Mouse (Mus musculus): ENCODE data around the gene Mecom.

The Mecom gene

DNA sequence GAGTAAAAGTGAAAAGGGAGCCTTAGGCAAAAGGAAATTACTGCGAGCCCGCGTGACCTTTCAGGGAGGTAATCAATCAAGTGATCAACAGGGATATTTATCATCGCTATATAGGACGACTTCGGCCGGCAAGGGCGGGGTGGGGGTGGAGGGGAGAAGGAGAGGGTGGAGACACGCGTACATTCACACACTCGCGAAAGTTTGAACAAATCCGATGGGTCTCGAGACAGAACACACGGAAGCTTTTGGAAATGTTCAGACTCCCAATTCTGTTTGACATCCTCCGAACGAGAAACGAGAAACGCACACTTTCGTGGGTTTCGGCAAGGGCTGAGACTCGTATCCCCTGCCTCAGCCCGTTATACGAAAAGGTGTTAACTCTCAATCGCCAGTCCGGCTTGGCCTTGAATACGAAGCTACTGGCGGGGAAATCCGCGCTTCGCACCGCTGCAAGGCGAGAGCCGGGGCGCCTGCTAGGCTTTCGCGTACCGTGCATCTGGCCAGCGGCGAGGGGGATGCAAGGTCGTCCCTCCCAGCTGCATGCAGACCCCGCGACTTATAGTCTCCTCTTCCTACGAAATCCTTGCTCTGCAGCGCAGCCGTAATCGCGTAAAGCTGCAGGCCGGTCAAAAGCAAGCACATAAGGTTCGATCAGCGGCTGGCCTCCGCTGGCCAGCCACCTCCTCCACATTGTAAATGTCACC, 33.6 kb downstream of the Mecom start:
- peak; percentile 59 for DNase-seq (ENCODE audit: low spot score)

DNA sequence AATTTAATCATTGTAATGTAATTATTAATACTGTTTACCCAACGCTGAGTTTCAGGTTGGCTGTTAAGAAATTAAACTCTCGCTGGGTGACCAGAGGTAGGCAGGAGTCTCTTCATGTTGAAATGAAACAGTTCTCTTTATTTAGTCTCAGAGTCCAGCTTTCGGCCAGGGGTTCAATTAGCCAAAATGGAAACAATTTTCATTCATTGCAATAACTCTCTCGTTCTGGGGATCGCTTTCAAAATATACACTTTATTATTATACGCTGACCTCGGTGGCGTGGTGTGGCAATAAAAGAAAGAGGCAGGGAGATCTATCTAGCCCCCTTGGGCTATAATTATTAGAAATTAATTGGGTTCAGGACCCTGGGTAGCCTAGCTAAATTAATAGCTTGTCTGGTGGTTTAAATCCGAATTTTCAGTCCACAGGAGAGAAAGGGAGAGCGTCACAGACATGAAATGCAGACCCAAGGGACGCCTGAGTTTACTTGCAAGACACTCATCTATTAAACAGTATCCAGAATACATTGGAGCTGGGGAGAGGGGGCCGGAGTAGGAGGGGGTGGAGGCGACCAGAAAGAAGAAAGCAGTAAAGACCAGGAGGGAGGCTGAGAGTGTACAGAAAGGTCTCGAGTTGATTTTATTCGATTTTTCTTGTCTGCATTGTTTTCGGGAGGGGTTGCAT, 34.4 kb downstream of the Mecom start:
- DNase-seq (ENCODE audit: low spot score), result peak; percentile 19

DNA sequence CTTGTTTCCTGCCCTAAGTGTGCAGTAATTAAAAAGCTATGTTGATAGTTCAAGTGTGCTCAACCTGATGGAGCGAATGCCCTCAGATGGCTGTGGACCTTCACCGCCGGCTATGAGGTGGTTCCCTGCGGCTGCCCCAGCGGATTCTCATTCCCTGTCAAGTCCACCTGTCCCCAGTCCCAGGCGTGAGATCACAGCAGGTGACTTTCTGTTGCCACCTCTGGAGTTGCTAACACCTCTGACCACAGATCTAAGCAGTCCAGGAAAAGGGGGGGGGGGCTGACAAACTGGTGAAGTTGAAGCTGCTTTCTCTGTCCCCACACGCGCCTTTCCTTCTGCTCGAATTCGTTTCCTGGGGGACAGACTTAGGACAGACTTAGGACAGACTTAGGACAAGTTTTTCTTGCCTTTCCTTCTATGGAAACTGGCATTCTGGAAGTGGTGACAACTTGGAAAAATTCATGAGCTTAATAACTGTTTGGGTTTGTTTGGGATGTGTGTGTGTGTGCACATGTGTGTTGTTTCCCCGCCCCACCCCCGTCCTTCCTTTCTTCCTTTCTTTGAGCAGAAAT, 35.3 kb downstream of the Mecom start:
- peak; percentile 2 for DNase-seq (ENCODE audit: low spot score)

DNA sequence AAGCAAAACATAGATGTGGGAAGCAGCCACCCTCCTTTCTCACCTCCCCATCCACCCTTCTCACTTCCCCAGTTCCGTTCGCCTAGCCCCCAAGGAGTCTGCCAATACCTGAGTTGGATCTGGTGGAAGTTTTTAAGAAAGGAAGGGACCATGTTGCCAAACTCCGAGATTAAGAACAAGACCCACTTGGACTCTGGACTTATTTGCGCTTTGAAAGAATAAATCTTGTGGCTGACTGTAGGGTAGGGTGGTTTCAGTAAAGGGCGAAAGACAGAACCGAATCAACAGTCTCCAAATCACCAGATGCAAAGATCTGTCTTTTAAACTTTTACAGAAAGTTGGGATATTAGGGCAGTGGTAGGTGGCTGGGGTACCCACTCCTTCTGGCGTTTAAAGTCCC, 36.0 kb downstream of the Mecom start:
- DNase-seq (ENCODE audit: low spot score), result no peak

DNA sequence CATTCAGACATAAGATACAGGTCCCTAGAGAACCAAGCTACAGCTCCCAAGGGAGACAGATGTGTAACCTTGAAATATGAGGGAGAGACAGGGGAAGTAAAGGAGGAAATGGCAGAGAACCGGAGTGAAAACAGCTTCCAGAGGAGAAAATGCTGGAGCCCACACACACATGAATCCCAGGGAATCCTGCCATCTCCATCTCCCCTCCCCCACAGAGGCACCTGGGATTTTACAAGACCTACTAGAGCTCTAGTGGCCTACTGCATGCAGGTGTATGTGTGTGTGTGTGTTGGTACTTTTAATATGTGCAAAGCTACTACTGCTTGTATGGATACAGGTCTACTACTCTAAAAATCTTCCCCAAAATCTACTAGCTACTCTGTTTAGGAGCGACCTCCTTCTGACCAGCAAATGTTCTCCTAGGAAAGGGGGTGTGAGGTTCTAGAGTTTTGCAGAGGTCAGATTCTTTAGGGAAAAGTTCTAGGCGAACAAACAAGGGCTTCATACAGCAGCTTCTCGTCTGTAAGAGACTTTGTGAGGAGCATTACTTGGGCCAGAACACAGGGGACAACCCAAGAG, 36.7 kb downstream of the Mecom start:
- DNase-seq (ENCODE audit: low spot score), result no peak

DNA sequence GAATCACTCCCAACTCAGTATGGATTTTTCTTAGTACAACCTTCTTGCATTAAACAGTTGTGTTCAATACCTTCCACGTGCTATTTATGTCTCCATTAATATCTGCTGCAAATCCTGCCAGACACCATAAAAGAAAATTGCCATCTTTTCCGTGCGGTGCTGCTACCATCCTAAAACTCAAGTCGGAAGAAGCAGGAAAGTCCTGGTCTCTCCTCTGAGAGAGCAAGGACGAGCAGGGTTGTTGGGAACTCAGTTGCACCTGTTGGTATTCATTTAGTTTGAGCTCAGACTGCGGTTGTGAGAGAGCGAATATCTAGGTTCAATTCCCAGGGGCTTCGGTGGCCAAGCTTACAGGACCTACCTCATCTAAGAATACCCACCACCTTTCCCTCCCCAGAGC, 37.2 kb downstream of the Mecom start:
- no peak for DNase-seq (ENCODE audit: low spot score)

DNA sequence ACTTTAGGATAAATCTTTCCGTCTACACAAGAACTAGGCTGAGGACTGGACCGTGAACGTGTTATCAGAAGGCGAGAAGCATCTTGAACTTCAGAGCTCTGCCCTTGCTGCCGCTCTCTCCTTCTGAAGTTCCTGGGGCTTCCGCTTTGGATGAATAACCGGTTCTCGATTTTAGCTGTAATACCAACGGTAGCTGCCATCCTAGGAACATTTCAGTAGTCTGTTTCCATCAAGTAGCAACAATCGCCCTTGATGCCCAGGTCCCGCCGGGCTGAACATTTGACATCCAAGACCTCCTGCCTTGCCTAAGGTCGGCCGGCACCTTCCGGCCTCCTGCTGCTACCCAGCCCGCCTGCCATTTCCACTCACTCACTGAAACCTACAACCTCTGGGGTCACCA, 37.7 kb downstream of the Mecom start:
- peak; percentile 5 for DNase-seq (ENCODE audit: low spot score)

DNA sequence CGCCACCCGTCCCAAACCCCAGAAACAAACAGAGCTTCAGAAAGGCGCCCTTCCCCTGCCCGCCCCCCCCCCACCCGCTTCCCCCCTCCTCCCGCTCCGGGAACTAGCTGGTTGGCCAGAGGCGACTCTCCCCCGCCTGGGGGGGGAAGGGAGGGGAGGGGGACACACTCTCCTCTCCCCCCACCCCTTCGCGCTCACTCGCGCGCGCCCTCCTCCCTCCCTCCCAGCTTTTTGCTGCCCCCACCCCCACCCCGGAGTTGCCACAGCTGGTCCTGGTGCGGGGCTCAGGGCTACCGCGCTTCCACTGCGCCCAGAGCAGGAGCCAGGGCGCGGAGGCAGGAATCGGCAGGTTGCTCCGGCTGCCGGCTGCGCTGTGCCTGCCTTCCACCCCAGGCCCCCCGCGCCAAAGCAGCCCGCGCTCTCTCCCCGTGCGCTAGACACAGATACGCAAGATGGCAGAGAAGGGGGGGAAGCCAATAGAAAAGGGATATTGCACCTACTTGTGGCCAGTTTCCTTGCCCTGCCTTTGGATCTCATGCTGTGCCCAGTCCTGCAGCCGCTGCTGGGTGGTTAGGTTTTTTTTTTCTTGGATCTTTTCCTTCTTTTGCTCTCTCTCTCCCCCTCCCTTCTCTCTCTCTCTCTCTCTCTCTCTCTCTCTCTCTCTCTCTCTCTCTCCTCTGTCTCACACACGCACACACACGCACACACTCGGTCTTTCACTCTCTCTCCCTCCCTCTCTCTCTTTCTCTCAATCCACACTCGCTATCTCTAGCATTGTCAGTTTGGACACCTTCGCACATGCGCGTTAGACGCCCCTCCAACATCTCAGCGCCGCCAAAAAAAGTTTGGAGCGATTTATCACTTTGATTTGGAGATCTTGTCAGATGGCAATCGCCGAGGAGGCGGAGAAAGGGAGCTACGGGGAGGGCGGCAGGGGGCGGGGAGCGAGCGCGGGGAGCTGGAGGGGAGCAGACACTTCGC, 38.6 kb downstream of the Mecom start:
- DNase-seq (ENCODE audit: low spot score), result peak; percentile 70

DNA sequence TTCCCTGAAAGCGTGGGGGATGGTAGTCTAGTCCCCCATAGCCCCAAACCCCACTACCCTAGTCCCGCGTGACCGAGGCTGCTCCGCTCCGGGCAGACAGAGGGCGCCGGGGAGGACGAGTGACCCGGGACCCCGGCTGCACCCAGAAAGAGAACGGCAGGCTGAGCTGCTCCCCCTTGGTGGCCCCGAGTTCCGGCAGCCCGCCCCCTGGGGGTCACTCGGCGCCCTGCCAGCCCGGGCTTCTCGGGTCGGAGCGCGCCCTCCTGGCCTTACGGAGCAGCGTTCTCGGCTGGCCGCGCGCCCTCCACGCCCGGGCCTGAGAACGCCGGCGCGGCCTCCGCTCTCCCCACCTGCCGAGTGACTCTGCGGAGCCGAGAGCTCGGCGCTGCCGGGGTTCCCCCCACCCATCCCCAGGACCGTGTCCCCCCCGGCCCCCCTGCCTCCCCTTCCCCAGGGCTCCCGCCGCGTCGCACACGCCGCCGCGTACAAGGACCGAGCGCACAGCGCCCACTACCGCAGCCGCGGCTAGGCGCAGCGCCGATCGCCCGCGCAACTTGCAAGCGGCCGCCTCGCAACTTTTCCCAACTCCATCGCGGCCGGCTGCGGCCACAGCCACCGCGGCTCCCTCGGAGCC, 39.4 kb downstream of the Mecom start:
- DNase-seq (ENCODE audit: low spot score), result peak; percentile 79

DNA sequence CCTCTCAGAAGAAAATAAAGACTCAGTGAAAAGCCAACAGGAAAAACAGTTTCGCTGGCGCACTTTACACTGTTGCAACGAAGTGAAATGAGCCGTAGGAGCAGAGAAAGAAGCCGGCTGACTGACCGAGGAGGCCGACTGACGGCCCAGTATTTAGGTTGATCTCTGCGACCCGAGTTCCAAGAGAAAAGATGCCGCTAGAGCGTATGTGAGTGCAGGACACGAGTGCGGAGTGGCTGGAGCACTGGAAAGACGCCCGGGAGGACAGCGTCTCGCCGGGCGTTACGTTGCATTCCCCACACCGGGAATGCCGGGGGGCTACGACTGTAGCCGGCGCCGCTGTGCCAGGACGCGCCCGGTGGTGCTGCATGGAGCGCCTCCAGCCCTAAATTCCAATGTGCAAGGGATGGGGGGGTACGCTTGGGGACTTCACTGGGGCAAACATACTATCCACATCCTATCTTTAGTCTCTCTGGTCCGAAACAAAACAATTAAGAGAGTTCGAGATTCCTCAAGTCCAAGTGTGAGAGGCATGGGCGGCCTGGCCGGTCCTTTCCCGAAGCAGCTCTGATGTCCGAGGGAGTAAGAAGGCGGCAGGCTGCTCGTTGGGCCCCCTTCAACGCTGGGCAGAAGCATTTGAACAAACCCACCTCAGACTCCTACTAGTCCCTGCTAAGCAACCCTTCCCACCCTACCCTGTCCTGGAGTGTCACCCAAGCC, 40.1 kb downstream of the Mecom start:
- DNase-seq (ENCODE audit: low spot score), result no peak

DNA sequence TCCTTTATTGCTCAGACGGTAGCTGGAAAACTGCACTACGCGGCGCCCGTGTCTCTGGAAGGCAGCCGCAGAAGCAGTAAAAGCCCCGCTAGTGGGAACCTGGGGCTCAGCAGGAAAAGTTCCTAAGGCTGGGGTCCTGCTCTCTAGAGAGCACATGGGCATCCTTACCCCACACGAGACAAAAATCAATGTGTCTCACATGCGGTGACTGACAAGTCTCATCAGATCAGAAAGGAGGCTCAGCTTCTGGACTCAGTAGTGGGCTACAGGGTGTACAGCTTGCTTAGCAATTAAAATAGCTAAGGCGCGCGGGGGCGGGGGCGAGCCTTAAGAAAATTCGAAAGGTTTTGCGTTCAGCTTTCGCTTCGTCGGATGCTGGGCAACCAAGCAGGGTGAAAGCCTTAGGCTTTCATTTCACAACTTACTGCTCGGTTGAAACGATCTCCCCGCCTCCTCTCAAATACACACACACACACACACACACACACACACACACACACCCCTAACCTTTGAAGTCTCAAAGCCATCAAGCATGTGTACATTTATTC, 40.7 kb downstream of the Mecom start:
- DNase-seq (ENCODE audit: low spot score), result peak; percentile 28

DNA sequence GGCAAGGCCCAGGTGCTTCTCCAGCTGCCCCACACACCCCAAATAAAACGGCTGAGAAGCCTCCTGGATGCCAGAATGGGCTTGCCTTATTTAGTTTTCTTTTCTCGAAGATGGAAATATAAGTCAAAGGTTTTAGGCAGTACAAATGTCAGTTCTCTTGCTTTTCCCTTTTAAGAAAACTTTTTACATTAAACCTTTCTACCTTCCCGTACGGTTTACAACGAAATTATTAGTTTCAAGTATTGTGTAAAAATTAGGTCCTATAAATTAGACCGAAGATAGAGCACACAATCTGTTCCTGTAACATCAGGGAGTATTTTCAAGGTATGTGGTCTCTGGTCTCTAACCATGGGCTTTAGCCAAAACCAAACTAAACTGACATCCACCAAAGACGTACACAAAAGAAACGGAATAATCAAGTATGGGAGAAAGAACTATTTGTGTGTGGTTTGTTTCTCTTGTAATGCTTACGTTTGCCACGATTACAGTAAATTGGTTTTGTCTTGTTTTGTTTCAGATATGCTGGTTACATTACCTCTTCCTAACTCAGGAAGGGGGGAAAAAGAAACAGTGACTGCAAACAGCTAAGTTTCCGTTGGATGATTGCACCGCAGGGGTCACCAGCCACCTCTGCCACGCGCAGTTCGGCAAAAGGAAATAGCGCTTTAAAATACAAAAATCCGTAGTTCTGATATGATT, 41.3 kb downstream of the Mecom start:
- peak; percentile 10 for DNase-seq (ENCODE audit: low spot score)

DNA sequence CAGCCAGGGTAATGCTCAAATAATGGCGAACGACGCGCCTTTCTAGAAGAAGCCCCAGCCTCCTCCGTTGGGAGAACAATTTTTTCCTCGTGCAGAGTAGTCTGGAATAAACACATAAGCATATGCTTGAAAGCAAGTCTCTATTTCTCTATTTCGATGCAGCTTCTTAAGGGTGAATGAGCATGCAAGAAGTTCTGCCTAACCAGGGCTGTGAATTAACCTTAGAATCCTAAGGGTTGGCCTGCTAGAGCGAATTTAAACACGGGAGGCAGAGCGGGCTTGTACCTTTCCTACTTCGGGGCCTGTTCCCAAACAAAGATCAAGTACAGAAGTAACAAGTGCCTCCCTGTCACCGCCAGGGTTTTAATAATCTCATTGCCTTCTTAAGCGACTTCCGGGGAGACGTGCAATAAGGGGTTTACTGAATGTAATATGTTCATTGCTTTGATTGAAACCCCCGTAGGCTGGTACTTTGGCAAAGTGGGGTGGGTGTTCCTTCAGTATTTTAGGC, 42.0 kb downstream of the Mecom start:
- no peak for DNase-seq (ENCODE audit: low spot score)

DNA sequence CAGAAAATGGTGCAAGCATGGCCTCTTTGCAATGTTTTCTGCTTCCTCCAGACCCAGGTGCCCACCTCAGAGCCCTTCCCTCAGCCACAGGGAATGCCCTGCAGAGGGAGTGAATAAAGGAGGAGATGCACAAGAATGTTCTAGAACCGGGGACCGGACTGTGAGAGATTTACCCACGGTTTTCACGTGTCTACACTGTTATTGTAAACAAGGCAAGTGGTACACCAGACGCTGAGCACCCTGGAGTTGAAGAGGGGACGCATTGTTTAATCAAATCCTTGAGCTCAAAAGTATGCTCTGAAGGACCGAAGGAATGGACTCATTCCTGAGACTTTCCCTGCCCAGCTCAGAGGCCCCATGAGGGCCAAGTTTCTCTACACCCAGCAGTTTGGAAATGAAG, 43.2 kb downstream of the Mecom start:
- no peak for DNase-seq (ENCODE audit: low spot score)

DNA sequence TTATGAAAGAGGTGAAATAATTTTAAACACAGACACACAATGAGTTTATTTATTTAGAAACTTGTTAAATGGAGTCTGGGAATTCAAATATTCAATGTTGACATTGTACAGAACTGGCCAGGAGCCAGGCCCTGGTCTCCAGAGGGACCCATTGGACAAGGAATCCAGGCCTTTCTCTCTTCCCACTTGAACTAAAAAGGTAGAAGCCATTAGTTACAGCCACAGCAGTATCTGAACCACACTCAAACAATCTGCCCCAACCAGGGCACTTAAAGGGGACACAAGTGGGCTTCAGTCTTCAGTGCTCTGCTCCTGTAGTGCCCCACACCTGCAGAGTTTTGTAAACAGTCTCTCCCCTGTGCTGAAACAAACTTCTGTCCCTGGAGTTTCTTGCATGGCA, 44.0 kb downstream of the Mecom start:
- no peak for DNase-seq (ENCODE audit: low spot score)

DNA sequence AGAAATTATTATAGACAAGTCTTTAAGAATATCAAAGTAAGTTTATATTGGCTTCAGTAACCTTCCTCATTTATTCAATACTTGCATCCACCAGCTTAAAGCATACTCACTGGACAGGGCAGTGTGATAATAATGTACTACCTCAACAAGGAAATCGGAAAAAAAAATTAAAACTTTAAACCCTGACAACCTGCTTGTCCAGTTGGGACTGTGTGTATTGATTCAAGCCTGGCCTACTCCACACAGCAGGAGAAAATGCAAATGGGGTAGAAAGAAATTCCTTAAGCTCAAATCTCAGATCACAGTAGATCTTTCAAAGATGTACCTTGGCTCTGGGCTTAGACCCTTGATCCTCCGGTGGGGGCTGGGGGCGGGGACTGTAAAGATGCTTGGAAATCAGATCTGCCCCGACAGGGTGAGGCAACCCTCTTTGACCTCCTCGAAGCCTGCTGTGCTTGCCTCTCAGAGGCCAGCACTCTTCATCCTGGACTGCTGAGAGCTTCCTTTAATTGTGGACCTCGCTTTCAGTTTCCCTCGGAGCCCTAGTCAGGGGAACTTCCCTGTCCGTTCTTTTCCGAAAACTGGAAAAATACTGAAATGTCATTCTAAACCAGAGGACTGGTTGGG, 49.5 kb downstream of the Mecom start:
- DNase-seq (ENCODE audit: low spot score), result peak; percentile 14

DNA sequence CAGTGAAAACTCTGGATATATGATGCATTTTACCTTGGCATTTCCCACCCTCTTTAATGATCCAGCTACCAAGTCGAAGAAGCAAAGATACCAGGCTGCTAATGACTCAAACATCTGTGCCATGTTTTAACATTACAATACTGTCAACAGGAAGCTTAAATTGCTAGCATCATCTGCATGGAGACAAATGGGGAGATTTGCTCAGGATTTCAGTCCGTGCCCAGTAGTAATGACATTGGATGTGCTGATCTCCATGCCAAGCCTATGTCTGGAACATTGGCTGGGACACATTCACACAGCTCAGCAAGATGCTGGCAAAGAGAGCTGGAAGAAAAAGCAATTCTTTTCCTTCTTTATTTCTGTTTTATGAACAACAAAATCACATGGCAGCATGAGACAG, 53.4 kb downstream of the Mecom start:
- DNase-seq (ENCODE audit: low spot score), result no peak

DNA sequence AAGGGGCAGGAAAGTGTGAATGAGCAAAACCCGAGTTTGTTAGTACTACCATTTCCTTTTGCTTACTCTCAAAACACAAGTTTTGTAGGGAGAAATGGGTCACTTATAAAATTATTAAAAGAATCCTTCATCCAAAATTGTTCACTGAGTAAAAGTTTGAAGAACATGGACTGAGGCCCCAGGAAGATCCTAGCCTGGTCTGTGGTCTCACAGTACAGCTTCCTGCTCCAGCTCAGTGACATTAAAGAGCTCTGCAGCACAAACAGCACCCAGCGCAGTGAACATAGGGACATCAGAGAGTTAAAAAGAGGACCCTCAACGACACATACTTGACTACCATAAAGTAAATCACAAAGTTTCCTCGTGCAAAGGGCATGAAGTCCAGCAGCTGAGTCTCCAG, 59.0 kb downstream of the Mecom start:
- DNase-seq (ENCODE audit: low spot score), result no peak

DNA sequence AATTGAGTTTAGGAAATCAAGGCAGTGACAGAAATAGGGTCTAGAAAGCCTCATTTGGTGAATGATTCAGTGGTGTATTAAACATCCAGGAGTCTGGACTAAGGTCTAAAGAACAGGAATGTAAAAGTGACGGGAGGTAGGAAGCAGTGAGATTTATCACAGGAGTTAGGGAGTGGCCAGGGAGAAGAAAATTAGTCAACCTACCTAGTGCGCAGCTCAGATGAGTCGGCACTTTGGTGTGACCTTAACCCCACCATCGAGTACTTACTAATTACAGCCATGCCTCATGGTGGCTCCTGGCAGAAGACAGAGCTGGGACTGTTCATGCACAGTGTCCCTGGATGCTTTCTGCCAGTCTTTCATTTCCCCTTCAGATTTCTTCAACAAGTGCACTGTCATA, 61.4 kb downstream of the Mecom start:
- no peak for DNase-seq (ENCODE audit: low spot score)
